Mouse (Mus musculus) CH12.LX (cell line): ENCODE results near the gene Galnt6. TPM values are rescaled to one million over a fixed set of nuclear protein-coding genes. Genes with fewer than 3 reads are reported as not detected.

ENCODE experiments used
- DNase-seq: peaks from one replicate; pipeline ENCODE4 v3.0.0-alpha.2; 2013; ENCODE audit errors: extremely low read depth
- H3K27ac ChIP-seq: 2 replicates; pipeline ENCODE4 v1.5.1; 2012; ENCODE audit warnings: low read depth, mild to moderate bottlenecking, control low read depth, moderate library complexity; ENCODE audit not compliant: insufficient read depth
- H3K27me3 ChIP-seq: replicated peaks from 2 replicates; pipeline ENCODE3; 2012; ENCODE audit warnings: inconsistent platforms
- H3K36me3 ChIP-seq, 2 experiments: replicated peaks in 1 of 2; 2 replicates each; pipeline versions ENCODE3 to v1.6.1; 2012; ENCODE audit warnings: inconsistent platforms in 1 of 2, low read length in 1 of 2, mild to moderate bottlenecking in 1 of 2, mixed read lengths in 1 of 2, moderate library complexity in 1 of 2; ENCODE audit not compliant: control insufficient read depth in 1 of 2, insufficient read depth in 1 of 2
- H3K4me1 ChIP-seq, 2 experiments: 2 replicates each; pipeline ENCODE4 v1.6.1; 2012; ENCODE audit warnings: inconsistent platforms in 1 of 2, moderate library complexity in 1 of 2; ENCODE audit not compliant: insufficient read depth in 2 of 2, control insufficient read depth in 1 of 2
- H3K4me2 ChIP-seq: 2 replicates; pipeline ENCODE4 v1.6.1; 2012; ENCODE audit warnings: low read depth, mild to moderate bottlenecking, control low read depth; ENCODE audit not compliant: poor library complexity, insufficient read depth, severe bottlenecking
- H3K4me3 ChIP-seq, 3 experiments: fragments of 150-350 bp in 1 of 3; sonication (generic) in 1 of 3; replicated peaks in 1 of 3; 2 replicates each; pipeline versions ENCODE3 to v1.5.1; 2011 to 2012; ENCODE audit warnings: low read depth in 2 of 3, low read length in 2 of 3, mild to moderate bottlenecking in 2 of 3, moderate library complexity in 2 of 3, control low read depth in 1 of 3, improper control_type of control experiment in 1 of 3, inconsistent platforms in 1 of 3, mixed read lengths in 1 of 3; ENCODE audit not compliant: poor library complexity in 1 of 3
- H3K79me2 ChIP-seq: replicated peaks from 2 replicates; pipeline ENCODE4 v1.6.1; 2012; ENCODE audit warnings: mild to moderate bottlenecking, moderate library complexity; ENCODE audit not compliant: control insufficient read depth, poor library complexity, insufficient read depth, severe bottlenecking; ENCODE audit errors: extremely low read depth
- H3K9ac ChIP-seq: 2 replicates; pipeline ENCODE4 v1.6.1; 2012; ENCODE audit warnings: low read depth, mild to moderate bottlenecking, control low read depth, moderate library complexity; ENCODE audit not compliant: insufficient read depth
- H3K9me3 ChIP-seq: replicated peaks from 2 replicates; pipeline ENCODE3; 2012; ENCODE audit warnings: low read length, inconsistent platforms, mixed read lengths
- BHLHE40 ChIP-seq: IDR thresholded peaks from 2 replicates; pipeline ENCODE4 v1.6.1; 2011; ENCODE audit warnings: mild to moderate bottlenecking, low read depth, low read length, improper control_type of control experiment
- CHD1 ChIP-seq: IDR thresholded peaks from 2 replicates; pipeline ENCODE4 v1.6.1; 2012; ENCODE audit warnings: low read depth, low read length, improper control_type of control experiment, inconsistent platforms
- CHD2 ChIP-seq: IDR thresholded peaks from 2 replicates; pipeline ENCODE4 v1.6.1; 2011; ENCODE audit warnings: low read length, improper control_type of control experiment
- CTCF ChIP-seq, 2 experiments: IDR thresholded peaks in 1 of 2; conservative IDR thresholded peaks in 1 of 2; 2 replicates each; pipeline ENCODE4 v1.5.1; 2011 to 2012; ENCODE audit warnings: low read depth in 2 of 2, low read length in 2 of 2, improper control_type of control experiment in 1 of 2, inconsistent platforms in 1 of 2, mild to moderate bottlenecking in 1 of 2, moderate library complexity in 1 of 2
- E2F4 ChIP-seq: IDR thresholded peaks from 2 replicates; pipeline ENCODE4 v1.6.1; 2011; ENCODE audit warnings: low read depth, low read length, improper control_type of control experiment; ENCODE audit not compliant: insufficient replicate concordance
- ELF1 ChIP-seq: IDR thresholded peaks from 2 replicates; pipeline ENCODE4 v1.6.1; 2014; ENCODE audit warnings: low read depth, mild to moderate bottlenecking, inconsistent platforms, low read length, improper control_type of control experiment
- EP300 ChIP-seq: IDR thresholded peaks from 2 replicates; pipeline ENCODE4 v1.6.1; 2011; ENCODE audit warnings: low read length, improper control_type of control experiment
- ETS1 ChIP-seq: conservative IDR thresholded peaks from 2 replicates; pipeline ENCODE4 v1.6.1; 2012; ENCODE audit warnings: low read depth, mild to moderate bottlenecking, inconsistent platforms, low read length, improper control_type of control experiment, moderate library complexity
- HCFC1 ChIP-seq: IDR thresholded peaks from 2 replicates; pipeline ENCODE4 v1.6.1; 2012; ENCODE audit warnings: low read depth, mild to moderate bottlenecking, inconsistent platforms, low read length, improper control_type of control experiment
- IRF4 ChIP-seq: IDR thresholded peaks from 2 replicates; pipeline ENCODE4 v1.6.1; 2014; ENCODE audit warnings: low read depth, mild to moderate bottlenecking, inconsistent platforms, low read length, improper control_type of control experiment
- JUN ChIP-seq: IDR thresholded peaks from 2 replicates; pipeline ENCODE4 v1.6.1; 2011; ENCODE audit warnings: low read depth, mild to moderate bottlenecking, low read length, improper control_type of control experiment, moderate library complexity; ENCODE audit not compliant: insufficient read depth
- JUND ChIP-seq: conservative IDR thresholded peaks from 2 replicates; pipeline ENCODE4 v1.6.1; 2011; ENCODE audit warnings: low read depth, low read length, improper control_type of control experiment
- MAFK ChIP-seq: IDR thresholded peaks from 2 replicates; pipeline ENCODE4 v1.6.1; 2011; ENCODE audit warnings: low read length, improper control_type of control experiment; ENCODE audit not compliant: insufficient replicate concordance
- MAX ChIP-seq: IDR thresholded peaks from 2 replicates; pipeline ENCODE4 v1.6.1; 2011; ENCODE audit warnings: low read length, improper control_type of control experiment
- MAZ ChIP-seq: IDR thresholded peaks from 2 replicates; pipeline ENCODE4 v1.6.1; 2012; ENCODE audit warnings: low read depth, mild to moderate bottlenecking, inconsistent platforms, low read length, improper control_type of control experiment, moderate library complexity
- MEF2A ChIP-seq: IDR thresholded peaks from 2 replicates; pipeline ENCODE4 v1.6.1; 2014; ENCODE audit warnings: low read depth, mild to moderate bottlenecking, inconsistent platforms, low read length, improper control_type of control experiment, borderline replicate concordance
- MXI1 ChIP-seq: IDR thresholded peaks from 2 replicates; pipeline ENCODE4 v1.6.1; 2011; ENCODE audit warnings: mild to moderate bottlenecking, low read depth, low read length, improper control_type of control experiment
- NELFE ChIP-seq: IDR thresholded peaks from 2 replicates; pipeline ENCODE4 v1.6.1; 2011; ENCODE audit warnings: low read depth, low read length, improper control_type of control experiment
- PAX5 ChIP-seq: IDR thresholded peaks from 2 replicates; pipeline ENCODE4 v1.6.1; 2012; ENCODE audit warnings: low read length, inconsistent platforms, mixed read lengths
- POLR2A ChIP-seq: IDR thresholded peaks from 2 replicates; pipeline ENCODE4 v1.6.1; 2011; ENCODE audit warnings: low read depth, mild to moderate bottlenecking, improper control_type of control experiment, low read length
- POLR2AphosphoS2 ChIP-seq: IDR thresholded peaks from 2 replicates; pipeline ENCODE4 v1.6.1; 2011; ENCODE audit warnings: low read depth, low read length, improper control_type of control experiment
- RAD21 ChIP-seq: IDR thresholded peaks from 2 replicates; pipeline ENCODE4 v1.6.1; 2011; ENCODE audit warnings: low read depth, mild to moderate bottlenecking, low read length, improper control_type of control experiment, moderate library complexity
- SIN3A ChIP-seq: IDR thresholded peaks from 2 replicates; pipeline ENCODE4 v1.6.1; 2012; ENCODE audit warnings: low read length, improper control_type of control experiment, inconsistent platforms
- SMC3 ChIP-seq: IDR thresholded peaks from 2 replicates; pipeline ENCODE4 v1.6.1; 2011; ENCODE audit warnings: low read depth, low read length, improper control_type of control experiment
- TBP ChIP-seq: conservative IDR thresholded peaks from 2 replicates; pipeline ENCODE4 v1.6.1; 2011; ENCODE audit warnings: low read depth, low read length, improper control_type of control experiment
- UBTF ChIP-seq: IDR thresholded peaks from 2 replicates; pipeline ENCODE4 v1.6.1; 2012; ENCODE audit warnings: low read depth, mild to moderate bottlenecking, inconsistent platforms, low read length, improper control_type of control experiment, moderate library complexity
- USF1 ChIP-seq: IDR thresholded peaks from 2 replicates; pipeline ENCODE4 v1.6.1; 2014; ENCODE audit warnings: low read depth, mild to moderate bottlenecking, inconsistent platforms, low read length, improper control_type of control experiment
- USF2 ChIP-seq: conservative IDR thresholded peaks from 2 replicates; pipeline ENCODE4 v1.6.1; 2011; ENCODE audit warnings: low read depth, low read length, improper control_type of control experiment
- ZC3H11A ChIP-seq: IDR thresholded peaks from 2 replicates; pipeline ENCODE4 v1.6.1; 2012; ENCODE audit warnings: low read depth, mild to moderate bottlenecking, inconsistent platforms, low read length, improper control_type of control experiment
- ZKSCAN1 ChIP-seq: IDR thresholded peaks from 2 replicates; pipeline ENCODE4 v1.6.1; 2012; ENCODE audit warnings: low read depth, inconsistent platforms, low read length, improper control_type of control experiment, borderline replicate concordance
- ZMIZ1 ChIP-seq: IDR thresholded peaks from 2 replicates; pipeline ENCODE4 v1.6.1; 2012; ENCODE audit warnings: low read depth, mild to moderate bottlenecking, inconsistent platforms, low read length, improper control_type of control experiment
- dilution Hi-C: fragments of 300-500 bp; cut with MboI; formaldehyde crosslinking; loops from 2 replicates; pipeline ENCODE4 v1.14.3; 2020; ENCODE audit warnings: low sequenced_read_pairs; ENCODE audit not compliant: extremely low pct_unique_long_range_greater_than_20kb, extremely low pct_ligation_motif_present
- in situ Hi-C: fragments of 300-500 bp; cut with MboI; formaldehyde crosslinking; loops from 3 replicates; pipeline ENCODE4 v1.14.3; 2019; ENCODE audit warnings: low sequenced_read_pairs, low pct_ligation_motif_present, low pct_unique_long_range_greater_than_20kb, mixed read lengths
- polyA plus RNA-seq: library from polyadenylated mRNA; unstranded; fragments of >175 nt; gene quantifications from 2 replicates; pipeline ENCODE4 v1.2.1, GENCODE M21; 2012; ENCODE audit warnings: low read depth; ENCODE audit not compliant: insufficient read length
- total RNA-seq, 2 experiments: library from RNA; depleted of rRNA; stranded (reverse); fragments of 300-350 nt in 1 of 2; fragments of >200 nt in 1 of 2; gene quantifications; 2 replicates each; pipeline ENCODE4 v1.2.3; 2012 to 2014

Gene Galnt6
- total and polyA plus RNA-seq, 3 experiments: 0.58 to 5.0 (median 2.0) TPM

DNA sequence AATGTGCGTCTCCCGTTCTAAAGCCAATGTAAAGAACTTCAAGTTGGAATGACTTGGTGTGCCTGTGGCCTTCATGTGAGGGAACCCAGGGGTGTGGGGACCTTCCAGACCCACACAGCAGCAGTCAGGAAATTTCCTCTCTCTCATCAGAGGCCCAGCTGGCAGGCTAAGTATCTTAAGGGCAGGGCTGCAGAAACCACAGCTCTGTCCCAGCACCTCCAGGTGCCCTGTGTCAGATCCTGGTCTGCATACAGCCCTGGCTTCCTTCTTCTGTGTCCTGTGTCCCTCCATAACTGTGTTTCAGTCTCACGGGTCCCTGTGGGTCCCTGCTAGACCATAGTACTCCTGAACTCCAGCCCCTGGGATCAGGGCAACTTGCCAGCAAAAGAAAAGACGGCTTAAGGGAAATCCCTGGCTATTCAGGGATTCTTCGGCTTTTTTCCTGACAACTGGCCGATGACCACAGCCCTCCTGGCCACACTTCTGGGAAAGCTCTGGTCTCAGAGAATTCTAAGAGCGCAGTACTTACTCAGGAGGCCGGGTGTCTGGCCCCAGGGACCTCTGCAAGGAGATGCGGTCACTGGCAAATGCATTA, 13.7 kb downstream of the Galnt6 start:
- Histone ChIP-seq H3K27ac (no peak overlapping the region), H3K36me3 (no peaks in the 10 kb centered on the region), H3K79me2 (no peaks in the 10 kb centered on the region), H3K4me2 (no peak overlapping the region), H3K4me1 (peaks cover 0 to 7% of the 10 kb centered on the region in 2 experiments; a peak in 2 of 4 replicates), H3K9me3 (peaks cover 11% of the 10 kb centered on the region), H3K4me3 (no peak overlapping the region), H3K9ac (no peak overlapping the region), H3K27me3 (no peaks in the 10 kb centered on the region)
- TF ChIP-seq UBTF: no peak
- no peak for TF ChIP-seq MAX
- TF ChIP-seq POLR2AphosphoS2: no peak
- no peak for TF ChIP-seq E2F4
- no peak for TF ChIP-seq ZKSCAN1
- no peak for TF ChIP-seq IRF4
- TF ChIP-seq SMC3: no peak
- no peak for TF ChIP-seq MEF2A
- TF ChIP-seq PAX5: no peak
- no peak for TF ChIP-seq RAD21
- no peak for TF ChIP-seq NELFE
- TF ChIP-seq EP300: no peak
- no peak for TF ChIP-seq CHD2
- no peak for TF ChIP-seq ZMIZ1
- no peak for TF ChIP-seq MAFK
- no peak for TF ChIP-seq USF2
- TF ChIP-seq JUN: no peak
- TF ChIP-seq POLR2A: no peak
- no peak for TF ChIP-seq CTCF (conservative IDR thresholded peaks at IDR 0.05 in 1 of 2, IDR thresholded peaks at IDR 0.05 in 1 of 2; ENCODE audit: low read depth in 2 of 2, low read length in 2 of 2)
- dilution Hi-C loops: no loop called here
- in situ Hi-C loops: no loop called here
- no peak for DNase-seq

DNA sequence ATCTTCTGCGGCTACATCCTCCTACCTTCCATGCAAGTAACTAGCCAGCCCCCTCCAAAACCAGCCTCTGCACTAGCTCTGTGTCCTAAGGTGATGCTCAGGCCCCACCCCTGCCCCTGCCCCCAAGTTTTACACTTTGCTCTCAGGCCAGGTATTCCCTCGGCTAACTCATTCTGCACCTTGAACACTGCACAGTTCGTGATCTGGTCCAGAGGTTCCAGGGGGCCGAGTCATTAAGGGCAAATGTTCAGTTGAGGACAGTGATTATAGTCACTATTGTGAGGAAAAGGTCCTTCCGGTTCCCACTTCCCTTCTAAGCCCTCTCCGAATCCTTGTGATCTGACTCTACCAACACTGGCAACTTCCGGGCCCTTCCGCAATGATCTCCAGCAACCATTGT, 14.7 kb downstream of the Galnt6 start:
- dilution Hi-C loops: no loop called here

More for the DNA sequence above, 14.7 kb downstream of the Galnt6 start:
- no peaks in the 10 kb centered on the region for H3K36me3 ChIP-seq
- no peak overlapping the region for H3K27ac ChIP-seq
- in situ Hi-C loops: no loop called here
- no peak overlapping the region for H3K4me2 ChIP-seq
- H3K9ac ChIP-seq: no peak overlapping the region
- peaks cover 11% of the 10 kb centered on the region for H3K9me3 ChIP-seq
- H3K27me3 ChIP-seq: no peaks in the 10 kb centered on the region
- no peak overlapping the region for H3K4me3 ChIP-seq
- no peak for TF ChIP-seq USF2
- TF ChIP-seq E2F4: no peak
- TF ChIP-seq TBP: no peak
- no peak for TF ChIP-seq ELF1
- TF ChIP-seq ETS1: no peak
- TF ChIP-seq USF1: no peak
- TF ChIP-seq ZKSCAN1: no peak
- TF ChIP-seq HCFC1: no peak
- no peak for TF ChIP-seq MXI1
- no peak for TF ChIP-seq CTCF (conservative IDR thresholded peaks at IDR 0.05 in 1 of 2, IDR thresholded peaks at IDR 0.05 in 1 of 2; ENCODE audit: low read depth in 2 of 2, low read length in 2 of 2)
- TF ChIP-seq BHLHE40: no peak
- no peak for TF ChIP-seq CHD1
- no peak for TF ChIP-seq ZC3H11A
- TF ChIP-seq RAD21: no peak
- no peak for TF ChIP-seq MAZ
- TF ChIP-seq SIN3A: no peak
- no peak for TF ChIP-seq JUND
- TF ChIP-seq UBTF: no peak
- TF ChIP-seq, all 38 proteins: peak for 0
- no peaks in the 10 kb centered on the region for H3K79me2 ChIP-seq
- no peak for DNase-seq
- H3K4me1 ChIP-seq: peaks cover 0 to 7% of the 10 kb centered on the region in 2 experiments; a peak in 2 of 4 replicates
